Mouse (Mus musculus) mesoderm, embryonic 11.5 days (tissue): ENCODE data around the gene Laptm4a.

Experiments
- DNase-seq: peaks from one replicate; pipeline ENCODE4 v3.0.0-alpha.2; 2012; ENCODE audit warnings: low read depth, low spot score

The Laptm4a gene

GRCm38 (mm10) chr12:8954161-8954561 is 32.7 kb downstream of the Laptm4a start:
- no peak for DNase-seq

GRCm38 (mm10) chr12:8961607-8962316 is 40.3 kb downstream of the Laptm4a start:
- no peak for DNase-seq

GRCm38 (mm10) chr12:8969828-8970227 is 48.4 kb downstream of the Laptm4a start:
- peak; percentile 87 for DNase-seq

GRCm38 (mm10) chr12:8973820-8974465 is 52.5 kb downstream of the Laptm4a start, which contains the start of gene Wdr35:
Gene Wdr35, plus strand, starts transcription at chr12:8973892.
- peak; percentile 85 for DNase-seq

GRCm38 (mm10) chr12:8975076-8975475 is 53.6 kb downstream of the Laptm4a start:
- no peak for DNase-seq
